Mouse (Mus musculus): Measurements from ENCODE around the gene Acadvl. TPM values are rescaled to one million over a fixed set of nuclear protein-coding genes. Genes with fewer than 3 reads are reported as not detected.
A peak's percentile ranks its signal among the peaks of the same experiment; 100 is the strongest.
"Not testable (repeated sequence)": the region's sequence is repeated elsewhere in the genome, so short reads cannot be mapped to it uniquely, and the experiment has no call there.

Acadvl gene
- polyA plus RNA-seq, 1 experiment, result 308 TPM

DNA sequence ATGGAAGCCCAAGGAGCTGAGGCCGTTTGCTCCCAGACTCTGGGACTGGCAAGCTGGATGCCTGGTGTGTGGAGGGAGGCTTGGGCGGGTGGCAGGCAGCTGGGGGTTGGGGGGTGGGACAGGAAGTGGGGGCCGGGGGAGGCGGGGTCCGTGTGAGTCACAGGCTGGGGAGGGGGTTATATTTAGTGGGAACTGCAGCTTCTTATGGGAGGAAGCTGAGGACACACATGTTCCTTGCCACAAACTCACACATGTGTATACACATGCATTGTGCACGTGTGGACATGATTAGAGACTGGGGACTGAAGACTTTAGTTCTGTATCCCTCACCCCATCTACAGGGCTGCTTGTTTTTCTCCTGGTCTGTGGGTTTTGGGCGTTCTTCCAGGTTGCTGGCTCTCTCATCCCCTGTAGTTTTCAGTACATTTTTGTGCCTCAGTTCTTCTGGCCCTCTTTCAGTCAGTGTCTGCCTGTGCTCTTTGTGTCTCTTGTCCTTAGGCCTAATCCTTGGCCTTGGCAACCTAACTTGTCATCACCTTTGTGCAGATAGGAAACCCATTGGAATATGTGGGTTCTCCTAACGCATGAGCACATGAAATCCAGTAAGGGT, 4.9 kb upstream of the Acadvl start:
- H3K27ac ChIP-seq (ENCODE audit: insufficient read depth, low read depth, low read length), result no peak overlapping the region
- H3K4me3 ChIP-seq (ENCODE audit: insufficient read depth, low read depth, low read length), result no peak overlapping the region
- no peaks in the 10 kb centered on the region for H3K36me3 ChIP-seq (ENCODE audit: control insufficient read depth, insufficient read depth, low read length)
- no peak for DNase-seq
- TF ChIP-seq POLR2A (IDR thresholded peaks at IDR 0.05; ENCODE audit: low read depth, low read length) (no peak), CTCF (conservative IDR thresholded peaks at IDR 0.05; ENCODE audit: insufficient read depth, insufficient read length, low read depth, low read length) (no peak)
- H3K27me3 ChIP-seq (replicated peaks; ENCODE audit: control insufficient read depth, insufficient read depth, low read length), result no peaks in the 10 kb centered on the region
- 0 out of 2 replicates have a peak, but pooled peaks cover 4% of the 10 kb centered on the region for H3K4me1 ChIP-seq (ENCODE audit: control insufficient read depth, insufficient read depth, low read length)
- 30% methylated on average over 8 of the region's 8 CpGs for WGBS

GRCm38 (mm10) chr11:70019495-70020021, 4.3 kb upstream of the Acadvl start:
- H3K27ac ChIP-seq (ENCODE audit: insufficient read depth, low read depth, low read length), result no peak overlapping the region
- H3K27me3 ChIP-seq (replicated peaks; ENCODE audit: control insufficient read depth, insufficient read depth, low read length), result no peaks in the 10 kb centered on the region
- H3K4me3 ChIP-seq (ENCODE audit: insufficient read depth, low read depth, low read length), result no peak overlapping the region
- TF ChIP-seq CTCF (conservative IDR thresholded peaks at IDR 0.05; ENCODE audit: insufficient read depth, insufficient read length, low read depth, low read length) (no peak), POLR2A (IDR thresholded peaks at IDR 0.05; ENCODE audit: low read depth, low read length) (no peak)
- no peak for DNase-seq
- no peaks in the 10 kb centered on the region for H3K36me3 ChIP-seq (ENCODE audit: control insufficient read depth, insufficient read depth, low read length)
- H3K4me1 ChIP-seq (ENCODE audit: control insufficient read depth, insufficient read depth, low read length), result peaks cover 6% of the 10 kb centered on the region; the same call in 1 of the 2 replicates
- WGBS, result 32% methylated on average over 2 of the region's 2 CpGs

- peak; percentile 33 for DNase-seq
- 4% methylated on average over 25 of the region's 25 CpGs for WGBS
These were observed 3.1 kb upstream of the Acadvl start for GRCm38 (mm10) chr11:70018131-70018990.

GRCm38 (mm10) chr11:70017199-70017767, 2.1 kb upstream of the Acadvl start:
- WGBS, result 51% methylated on average over 7 of the region's 7 CpGs
- no peak overlapping the region for H3K4me3 ChIP-seq (ENCODE audit: insufficient read depth, low read depth, low read length)
- H3K36me3 ChIP-seq (ENCODE audit: control insufficient read depth, insufficient read depth, low read length), result no peaks in the 10 kb centered on the region; the same call in 1 of the 2 replicates
- no peak for TF ChIP-seq CTCF (conservative IDR thresholded peaks at IDR 0.05; ENCODE audit: insufficient read depth, insufficient read length, low read depth, low read length)
- TF ChIP-seq POLR2A (IDR thresholded peaks at IDR 0.05; ENCODE audit: low read depth, low read length), result no peak
- DNase-seq, result no peak
- no peak overlapping the region for H3K27ac ChIP-seq (ENCODE audit: insufficient read depth, low read depth, low read length)
- no peaks in the 10 kb centered on the region for H3K27me3 ChIP-seq (replicated peaks; ENCODE audit: control insufficient read depth, insufficient read depth, low read length)
- H3K4me1 ChIP-seq (ENCODE audit: control insufficient read depth, insufficient read depth, low read length), result peaks cover 15% of the 10 kb centered on the region; the same call in 1 of the 2 replicates

More at GRCm38 (mm10) chr11:70018131-70018990, 3.1 kb upstream of the Acadvl start:
- TF ChIP-seq POLR2A (IDR thresholded peaks at IDR 0.05; ENCODE audit: low read depth, low read length) (no peak), CTCF (conservative IDR thresholded peaks at IDR 0.05; ENCODE audit: insufficient read depth, insufficient read length, low read depth, low read length) (no peak)
- Histone ChIP-seq H3K27ac (ENCODE audit: insufficient read depth, low read depth, low read length) (no peak overlapping the region), H3K4me1 (ENCODE audit: control insufficient read depth, insufficient read depth, low read length) (peaks cover 15% of the 10 kb centered on the region; the same call in 1 of the 2 replicates), H3K4me3 (ENCODE audit: insufficient read depth, low read depth, low read length) (peak overlapping the region; percentile 48), H3K27me3 (replicated peaks; ENCODE audit: control insufficient read depth, insufficient read depth, low read length) (no peaks in the 10 kb centered on the region), H3K36me3 (ENCODE audit: control insufficient read depth, insufficient read depth, low read length) (no peaks in the 10 kb centered on the region; the same call in 1 of the 2 replicates)

DNA sequence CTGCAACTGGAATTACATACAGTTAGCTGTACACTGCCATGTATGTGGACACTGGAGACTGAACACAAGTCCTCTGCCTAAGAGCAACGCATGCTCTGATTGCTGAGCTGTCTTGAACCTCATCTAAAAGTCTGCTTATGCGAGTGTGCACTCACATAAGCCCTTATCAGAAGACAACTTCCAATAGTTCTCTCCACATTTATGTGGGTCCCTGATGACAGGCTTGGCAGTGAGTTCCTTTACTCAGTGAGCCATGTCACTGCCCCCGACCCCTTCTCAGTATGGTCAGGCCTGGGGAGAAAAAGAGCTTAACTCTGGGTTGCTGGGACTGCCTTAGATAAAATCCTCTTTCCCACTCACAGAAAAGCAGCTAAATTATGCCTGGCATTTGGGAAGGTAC, 1.5 kb upstream of the Acadvl start, which contains the start of gene Dlg4:
Gene Dlg4 (plus strand): TSS at position 274 of the 400 bp plus-strand sequence.
- Histone ChIP-seq H3K36me3 (ENCODE audit: control insufficient read depth, insufficient read depth, low read length) (no peaks in the 10 kb centered on the region; the same call in 1 of the 2 replicates), H3K27me3 (replicated peaks; ENCODE audit: control insufficient read depth, insufficient read depth, low read length) (no peaks in the 10 kb centered on the region), H3K27ac (ENCODE audit: insufficient read depth, low read depth, low read length) (no peak within 1 kb of the TSS), H3K4me3 (ENCODE audit: insufficient read depth, low read depth, low read length) (no peak within 1 kb of the TSS), H3K4me1 (ENCODE audit: control insufficient read depth, insufficient read depth, low read length) (peaks cover 15% of the 10 kb centered on the region; the same call in 1 of the 2 replicates)
- WGBS, result 78% methylated on average over 3 of the region's 3 CpGs
- no peak for DNase-seq
- TF ChIP-seq POLR2A (IDR thresholded peaks at IDR 0.05; ENCODE audit: low read depth, low read length), result no peak
- TF ChIP-seq CTCF (conservative IDR thresholded peaks at IDR 0.05; ENCODE audit: insufficient read depth, insufficient read length, low read depth, low read length), result no peak

DNA sequence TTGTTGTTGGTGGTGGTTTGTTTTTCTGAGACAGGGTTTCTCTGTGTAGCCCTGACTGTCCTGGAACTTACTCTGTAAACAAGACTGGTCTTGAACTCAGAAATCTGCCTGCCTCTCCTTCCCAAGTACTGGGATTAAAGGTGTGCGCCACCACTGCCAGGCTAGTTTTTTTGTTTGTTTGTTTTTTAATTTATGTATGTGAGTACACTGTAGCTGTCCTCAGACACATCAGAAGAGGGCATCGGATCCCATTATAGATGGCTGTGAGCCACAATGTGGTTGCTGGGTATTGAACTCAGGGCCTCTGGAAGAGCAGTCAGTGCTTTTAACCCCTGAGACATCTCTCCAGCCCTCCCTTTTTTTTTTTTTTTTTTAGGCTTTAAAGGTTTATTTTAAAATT, 966 bp upstream of the Acadvl start:
- H3K27me3 ChIP-seq (replicated peaks; ENCODE audit: control insufficient read depth, insufficient read depth, low read length); DNase-seq; H3K4me3 ChIP-seq (ENCODE audit: insufficient read depth, low read depth, low read length); H3K36me3 ChIP-seq (ENCODE audit: control insufficient read depth, insufficient read depth, low read length); H3K27ac ChIP-seq (ENCODE audit: insufficient read depth, low read depth, low read length): not testable (repeated sequence)
- WGBS, result 77% methylated on average over 2 of the region's 2 CpGs
- peaks cover 15% of the 10 kb centered on the region; the same call in 1 of the 2 replicates for H3K4me1 ChIP-seq (ENCODE audit: control insufficient read depth, insufficient read depth, low read length)

Data from kidney, adult 2 months (tissue).